Mouse (Mus musculus) ovary, postnatal 14 days (tissue): ENCODE results near the gene Oaz1.

Source experiments
- DNase-seq: peaks from one replicate; pipeline ENCODE4 v3.0.0; 2022; ENCODE audit warnings: low spot score

The Oaz1 gene

GRCm38 (mm10) chr10:80845732-80846131 lies 19.3 kb downstream of the Oaz1 start:
- DNase-seq = no peak

GRCm38 (mm10) chr10:80848571-80848970 lies 22.1 kb downstream of the Oaz1 start:
- DNase-seq = no peak

GRCm38 (mm10) chr10:80854913-80855748 lies 28.7 kb downstream of the Oaz1 start, which contains the start of the genes Lsm7 and Sppl2b:
Gene Lsm7, minus strand, starts transcription at chr10:80855209.
Gene Sppl2b, plus strand, starts transcription at chr10:80855275.
- DNase-seq = peak; percentile 99

- DNase-seq = no peak
Measured at GRCm38 (mm10) chr10:80855749-80856073, 29.3 kb downstream of the Oaz1 start.

GRCm38 (mm10) chr10:80856267-80856666 lies 29.8 kb downstream of the Oaz1 start:
- no peak for DNase-seq

GRCm38 (mm10) chr10:80856908-80857307 lies 30.5 kb downstream of the Oaz1 start:
- no peak for DNase-seq

- DNase-seq = no peak
Measured at GRCm38 (mm10) chr10:80857386-80857785, 30.9 kb downstream of the Oaz1 start.

GRCm38 (mm10) chr10:80857848-80858247 lies 31.4 kb downstream of the Oaz1 start:
- no peak for DNase-seq

- DNase-seq = no peak
Measured at GRCm38 (mm10) chr10:80858350-80858935, 32.0 kb downstream of the Oaz1 start.

GRCm38 (mm10) chr10:80862305-80862704 lies 35.8 kb downstream of the Oaz1 start:
- DNase-seq = no peak

GRCm38 (mm10) chr10:80864446-80864845 lies 38.0 kb downstream of the Oaz1 start:
- no peak for DNase-seq

- no peak for DNase-seq
Measured at GRCm38 (mm10) chr10:80870993-80871392, 44.5 kb downstream of the Oaz1 start.

GRCm38 (mm10) chr10:80871581-80871980 lies 45.1 kb downstream of the Oaz1 start, which contains the start of gene Tmprss9:
Gene Tmprss9, plus strand, starts transcription at chr10:80871848.
- DNase-seq = no peak

- DNase-seq = no peak
Measured at GRCm38 (mm10) chr10:80874035-80874434, 47.6 kb downstream of the Oaz1 start.

GRCm38 (mm10) chr10:80876028-80876427 lies 49.6 kb downstream of the Oaz1 start:
- peak; percentile 42 for DNase-seq

GRCm38 (mm10) chr10:80876594-80876993 lies 50.1 kb downstream of the Oaz1 start:
- no peak for DNase-seq
